Mouse (Mus musculus): ENCODE results near the gene Lin28a.

GRCm38 (mm10) chr4:133971741-133972140 lies 46.9 kb downstream of the Lin28a start:
- TF ChIP-seq POLR2A (IDR thresholded peaks at IDR 0.05; ENCODE audit: insufficient read depth, low read depth, low read length) (no peak), CTCF (IDR thresholded peaks at IDR 0.05) (no peak)
